Mouse (Mus musculus) heart, postnatal 36 days (tissue): ENCODE results near the gene Arfgef2. TPM values are rescaled to one million over a fixed set of nuclear protein-coding genes. Genes with fewer than 3 reads are reported as not detected.

Source experiments
- DNase-seq, 2 experiments: peaks; one replicate each; pipeline ENCODE4 v3.0.0; 2021 to 2022
- intact Hi-C: fragments of 180-260 bp; cut with DNase I; formaldehyde crosslinking; loops from one replicate; pipeline ENCODE4 v1.15.1; 2025
- total RNA-seq, 2 experiments: library from RNA; stranded (reverse); gene quantifications; 2 replicates each; pipeline ENCODE4 v1.2.3; 2021

Arfgef2 gene
- total RNA-seq, 2 experiments from 2014 or later, result 42.0 to 44.1 TPM

GRCm38 (mm10) chr2:166803298-166803697, 2.1 kb upstream of the Arfgef2 start:
- no peak for DNase-seq
- intact Hi-C loops, result no loop called here

GRCm38 (mm10) chr2:166806173-166806705, 851 bp downstream of the Arfgef2 start:
- no peak for DNase-seq
- intact Hi-C loops, result no loop called here

GRCm38 (mm10) chr2:166806813-166807212, 1.4 kb downstream of the Arfgef2 start:
- intact Hi-C loops, result no loop called here
- no peak for DNase-seq

GRCm38 (mm10) chr2:166809499-166809898, 4.1 kb downstream of the Arfgef2 start:
- DNase-seq, result no peak
- intact Hi-C loops, result no loop called here

- DNase-seq, result no peak
- intact Hi-C loops, result no loop called here
Measured at GRCm38 (mm10) chr2:166810821-166811220, 5.4 kb downstream of the Arfgef2 start.

GRCm38 (mm10) chr2:166818463-166819143, 13.2 kb downstream of the Arfgef2 start:
- no peak for DNase-seq
- intact Hi-C loops, result no loop called here

- intact Hi-C loops, result no loop called here
- DNase-seq, result no peak
Measured at GRCm38 (mm10) chr2:166819849-166820248, 14.5 kb downstream of the Arfgef2 start.

- intact Hi-C loops, result no loop called here
- no peak for DNase-seq
Measured at GRCm38 (mm10) chr2:166820844-166821243, 15.5 kb downstream of the Arfgef2 start.

GRCm38 (mm10) chr2:166821406-166821805, 16.0 kb downstream of the Arfgef2 start:
- no peak for DNase-seq
- intact Hi-C loops, result no loop called here

GRCm38 (mm10) chr2:166822119-166822826, 16.9 kb downstream of the Arfgef2 start:
- DNase-seq, result no peak
- intact Hi-C loops, result no loop called here

GRCm38 (mm10) chr2:166822901-166823300, 17.5 kb downstream of the Arfgef2 start:
- DNase-seq, result no peak
- intact Hi-C loops, result no loop called here

GRCm38 (mm10) chr2:166824386-166824785, 19.0 kb downstream of the Arfgef2 start:
- intact Hi-C loops, result no loop called here
- no peak for DNase-seq

- intact Hi-C loops, result no loop called here
- no peak for DNase-seq
Measured at GRCm38 (mm10) chr2:166824998-166825397, 19.6 kb downstream of the Arfgef2 start.

GRCm38 (mm10) chr2:166826491-166827224, 21.3 kb downstream of the Arfgef2 start:
- intact Hi-C loops, result no loop called here
- no peak for DNase-seq

GRCm38 (mm10) chr2:166828306-166828705, 22.9 kb downstream of the Arfgef2 start:
- intact Hi-C loops, result no loop called here
- DNase-seq, result no peak

GRCm38 (mm10) chr2:166830350-166830749, 25.0 kb downstream of the Arfgef2 start:
- intact Hi-C loops, result no loop called here
- no peak for DNase-seq

- DNase-seq, result no peak
- intact Hi-C loops, result no loop called here
Measured at GRCm38 (mm10) chr2:166834091-166834490, 28.7 kb downstream of the Arfgef2 start.

GRCm38 (mm10) chr2:166834796-166835195, 29.4 kb downstream of the Arfgef2 start:
- intact Hi-C loops, result no loop called here
- no peak for DNase-seq

- DNase-seq, result no peak
- intact Hi-C loops, result no loop called here
Measured at GRCm38 (mm10) chr2:166835581-166835980, 30.2 kb downstream of the Arfgef2 start.

- no peak for DNase-seq
- intact Hi-C loops, result no loop called here
Measured at GRCm38 (mm10) chr2:166841813-166842212, 36.4 kb downstream of the Arfgef2 start.

- no peak for DNase-seq
- intact Hi-C loops, result no loop called here
Measured at GRCm38 (mm10) chr2:166850691-166851090, 45.3 kb downstream of the Arfgef2 start.
